Mouse (Mus musculus): Measurements from ENCODE around the gene Ints1. TPM values are rescaled to one million over a fixed set of nuclear protein-coding genes. Genes with fewer than 3 reads are reported as not detected.

Gene Ints1
- polyA plus RNA-seq, 1 experiment, result 40.1 TPM

GRCm38 (mm10) chr5:139791227-139792158, 16.0 kb upstream of the Ints1 start, which contains the start of gene Mafk:
TSS of gene Mafk (plus strand) at chr5:139791513.
- Histone ChIP-seq H3K4me3 (ENCODE audit: insufficient read depth, low read depth, low read length) (peak within 1 kb of the TSS; percentile 67), H3K4me1 (ENCODE audit: control insufficient read depth, insufficient read depth, low read length) (peaks cover 39% of the 10 kb centered on the region), H3K36me3 (ENCODE audit: control insufficient read depth, insufficient read depth, low read length) (no peaks in the 10 kb centered on the region), H3K27me3 (replicated peaks; ENCODE audit: control insufficient read depth, insufficient read depth, low read length) (no peaks in the 10 kb centered on the region), H3K27ac (ENCODE audit: insufficient read depth, low read depth, low read length) (peak within 1 kb of the TSS; percentile 97)
- peak; percentile 99 for DNase-seq
- WGBS, result under 1% methylated on average over 92 of the region's 92 CpGs
- TF ChIP-seq POLR2A (IDR thresholded peaks at IDR 0.05; ENCODE audit: low read depth, low read length), result peak; percentile 67
- TF ChIP-seq CTCF (conservative IDR thresholded peaks at IDR 0.05; ENCODE audit: insufficient read depth, insufficient read length, low read depth, low read length), result no peak

- no peak for TF ChIP-seq POLR2A (IDR thresholded peaks at IDR 0.05; ENCODE audit: low read depth, low read length)
- TF ChIP-seq CTCF (conservative IDR thresholded peaks at IDR 0.05; ENCODE audit: insufficient read depth, insufficient read length, low read depth, low read length), result peak; percentile 41; the same call in 1 of the 2 replicates
- Histone ChIP-seq H3K27me3 (replicated peaks; ENCODE audit: control insufficient read depth, insufficient read depth, low read length) (no peaks in the 10 kb centered on the region), H3K4me1 (ENCODE audit: control insufficient read depth, insufficient read depth, low read length) (peaks cover 22% of the 10 kb centered on the region), H3K4me3 (ENCODE audit: insufficient read depth, low read depth, low read length) (no peak overlapping the region), H3K27ac (ENCODE audit: insufficient read depth, low read depth, low read length) (no peak overlapping the region), H3K36me3 (ENCODE audit: control insufficient read depth, insufficient read depth, low read length) (no peaks in the 10 kb centered on the region)
- no peak for DNase-seq
- WGBS, result 57% methylated on average over 4 of the region's 4 CpGs
Observed at GRCm38 (mm10) chr5:139789466-139789865, 14.0 kb upstream of the Ints1 start.

GRCm38 (mm10) chr5:139781406-139781805, 5.9 kb upstream of the Ints1 start:
- peak; percentile 40 for DNase-seq
- no peak overlapping the region for H3K4me3 ChIP-seq (ENCODE audit: insufficient read depth, low read depth, low read length)
- H3K4me1 ChIP-seq (ENCODE audit: control insufficient read depth, insufficient read depth, low read length), result no peaks in the 10 kb centered on the region
- WGBS, result 62% methylated on average over 8 of the region's 8 CpGs
- no peaks in the 10 kb centered on the region for H3K27me3 ChIP-seq (replicated peaks; ENCODE audit: control insufficient read depth, insufficient read depth, low read length)
- TF ChIP-seq POLR2A (IDR thresholded peaks at IDR 0.05; ENCODE audit: low read depth, low read length) (no peak), CTCF (conservative IDR thresholded peaks at IDR 0.05; ENCODE audit: insufficient read depth, insufficient read length, low read depth, low read length) (no peak)
- no peaks in the 10 kb centered on the region for H3K36me3 ChIP-seq (ENCODE audit: control insufficient read depth, insufficient read depth, low read length)
- no peak overlapping the region for H3K27ac ChIP-seq (ENCODE audit: insufficient read depth, low read depth, low read length)

GRCm38 (mm10) chr5:139776966-139777365, 1.5 kb upstream of the Ints1 start:
- no peaks in the 10 kb centered on the region for H3K36me3 ChIP-seq (ENCODE audit: control insufficient read depth, insufficient read depth, low read length)
- no peak for TF ChIP-seq CTCF (conservative IDR thresholded peaks at IDR 0.05; ENCODE audit: insufficient read depth, insufficient read length, low read depth, low read length)
- no peak for TF ChIP-seq POLR2A (IDR thresholded peaks at IDR 0.05; ENCODE audit: low read depth, low read length)
- no peak for DNase-seq
- H3K27me3 ChIP-seq (replicated peaks; ENCODE audit: control insufficient read depth, insufficient read depth, low read length), result no peaks in the 10 kb centered on the region
- no peaks in the 10 kb centered on the region for H3K4me1 ChIP-seq (ENCODE audit: control insufficient read depth, insufficient read depth, low read length)
- H3K27ac ChIP-seq (ENCODE audit: insufficient read depth, low read depth, low read length), result no peak overlapping the region
- WGBS, result 78% methylated on average over 5 of the region's 5 CpGs
- H3K4me3 ChIP-seq (ENCODE audit: insufficient read depth, low read depth, low read length), result no peak overlapping the region

GRCm38 (mm10) chr5:139768216-139768615, 7.3 kb downstream of the Ints1 start:
- no peaks in the 10 kb centered on the region for H3K27me3 ChIP-seq (replicated peaks; ENCODE audit: control insufficient read depth, insufficient read depth, low read length)
- no peaks in the 10 kb centered on the region for H3K36me3 ChIP-seq (ENCODE audit: control insufficient read depth, insufficient read depth, low read length)
- TF ChIP-seq CTCF (conservative IDR thresholded peaks at IDR 0.05; ENCODE audit: insufficient read depth, insufficient read length, low read depth, low read length), result no peak
- no peak for TF ChIP-seq POLR2A (IDR thresholded peaks at IDR 0.05; ENCODE audit: low read depth, low read length)

GRCm38 (mm10) chr5:139764296-139764695, 11.2 kb downstream of the Ints1 start:
- peaks cover 2% of the 10 kb centered on the region for H3K36me3 ChIP-seq (ENCODE audit: control insufficient read depth, insufficient read depth, low read length)
- no peaks in the 10 kb centered on the region for H3K4me1 ChIP-seq (ENCODE audit: control insufficient read depth, insufficient read depth, low read length)
- H3K27ac ChIP-seq (ENCODE audit: insufficient read depth, low read depth, low read length), result no peak overlapping the region
- DNase-seq, result peak; percentile 16
- H3K4me3 ChIP-seq (ENCODE audit: insufficient read depth, low read depth, low read length), result no peak overlapping the region
- WGBS, result 70% methylated on average over 11 of the region's 11 CpGs
- TF ChIP-seq CTCF (conservative IDR thresholded peaks at IDR 0.05; ENCODE audit: insufficient read depth, insufficient read length, low read depth, low read length) (peak; percentile 65), POLR2A (IDR thresholded peaks at IDR 0.05; ENCODE audit: low read depth, low read length) (no peak)
- no peaks in the 10 kb centered on the region for H3K27me3 ChIP-seq (replicated peaks; ENCODE audit: control insufficient read depth, insufficient read depth, low read length)

More at GRCm38 (mm10) chr5:139768216-139768615, 7.3 kb downstream of the Ints1 start:
- 89% methylated on average over 8 of the region's 8 CpGs for WGBS
- no peaks in the 10 kb centered on the region for H3K4me1 ChIP-seq (ENCODE audit: control insufficient read depth, insufficient read depth, low read length)
- H3K4me3 ChIP-seq (ENCODE audit: insufficient read depth, low read depth, low read length), result no peak overlapping the region
- DNase-seq, result no peak
- no peak overlapping the region for H3K27ac ChIP-seq (ENCODE audit: insufficient read depth, low read depth, low read length)

- no peak for DNase-seq
- no peak overlapping the region for H3K4me3 ChIP-seq (ENCODE audit: insufficient read depth, low read depth, low read length)
- H3K36me3 ChIP-seq (ENCODE audit: control insufficient read depth, insufficient read depth, low read length), result peaks cover 2% of the 10 kb centered on the region
- H3K27ac ChIP-seq (ENCODE audit: insufficient read depth, low read depth, low read length), result no peak overlapping the region
- WGBS, result 90% methylated on average over 16 of the region's 16 CpGs
- no peaks in the 10 kb centered on the region for H3K4me1 ChIP-seq (ENCODE audit: control insufficient read depth, insufficient read depth, low read length)
- H3K27me3 ChIP-seq (replicated peaks; ENCODE audit: control insufficient read depth, insufficient read depth, low read length), result no peaks in the 10 kb centered on the region
- no peak for TF ChIP-seq CTCF (conservative IDR thresholded peaks at IDR 0.05; ENCODE audit: insufficient read depth, insufficient read length, low read depth, low read length)
- no peak for TF ChIP-seq POLR2A (IDR thresholded peaks at IDR 0.05; ENCODE audit: low read depth, low read length)
Observed at GRCm38 (mm10) chr5:139758096-139758495, 17.4 kb downstream of the Ints1 start.
